Mouse (Mus musculus) natural killer cell, adult 2 months (primary cell): ENCODE measurements at regions not wholly inside any gene's neighbourhood (a gene's known extent, or its start where the extent isn't known, plus 50 kb on each side); places are given as distances from the start of the nearest gene placed in this dataset.
A peak's percentile ranks its signal among the peaks of the same experiment; 100 is the strongest.

Experiments
- DNase-seq, 2 experiments: peaks; one replicate each; pipeline ENCODE4 v3.0.0; 2022; ENCODE audit warnings: low spot score in 2 of 2

GRCm38 (mm10) chr5:103374162-103374561 is 50.8 kb upstream of the Ptpn13 start:
- DNase-seq: no peak

DNA sequence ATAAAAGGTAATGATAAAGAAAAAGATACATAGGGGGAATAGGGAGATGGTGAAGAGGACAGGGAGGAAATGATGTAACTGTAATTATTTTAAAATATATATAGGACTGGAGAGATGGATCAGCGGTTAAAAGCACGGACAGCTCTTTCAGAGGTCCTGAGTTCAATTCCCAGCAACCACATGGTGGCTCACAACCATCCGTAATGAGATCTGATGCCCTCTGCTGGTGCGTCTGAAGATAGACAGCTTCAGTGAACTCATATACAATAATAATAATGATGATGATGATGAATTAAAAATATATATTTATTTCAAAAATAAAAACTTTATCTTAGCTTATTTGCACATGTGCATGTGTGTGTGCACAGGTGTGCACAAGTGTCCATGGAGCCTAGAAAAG is 51.9 kb upstream of the Ptpn13 start:
- no peak for DNase-seq

DNA sequence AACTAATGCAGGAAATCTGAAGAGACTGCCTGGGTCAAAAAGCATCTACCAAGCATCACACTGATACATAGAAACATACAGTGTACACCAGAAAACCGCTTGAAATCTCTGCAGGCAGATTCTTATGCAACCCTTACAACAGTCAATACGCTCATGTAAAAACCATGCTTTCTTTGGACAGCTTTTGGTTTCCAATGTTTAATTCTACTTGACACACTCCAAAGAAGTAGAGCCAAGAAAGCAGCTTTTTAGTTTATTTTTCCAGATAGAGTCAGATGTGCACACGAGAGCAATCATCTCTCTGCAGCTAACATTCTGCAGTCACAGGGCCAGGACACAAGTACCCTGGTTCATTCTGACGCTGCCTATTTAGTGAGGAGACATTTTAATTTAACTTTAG is 54.5 kb upstream of the Ptpn13 start:
- no peak for DNase-seq

- DNase-seq: no peak
Observed at GRCm38 (mm10) chr5:103368993-103369392, 56.0 kb upstream of the Ptpn13 start.

DNA sequence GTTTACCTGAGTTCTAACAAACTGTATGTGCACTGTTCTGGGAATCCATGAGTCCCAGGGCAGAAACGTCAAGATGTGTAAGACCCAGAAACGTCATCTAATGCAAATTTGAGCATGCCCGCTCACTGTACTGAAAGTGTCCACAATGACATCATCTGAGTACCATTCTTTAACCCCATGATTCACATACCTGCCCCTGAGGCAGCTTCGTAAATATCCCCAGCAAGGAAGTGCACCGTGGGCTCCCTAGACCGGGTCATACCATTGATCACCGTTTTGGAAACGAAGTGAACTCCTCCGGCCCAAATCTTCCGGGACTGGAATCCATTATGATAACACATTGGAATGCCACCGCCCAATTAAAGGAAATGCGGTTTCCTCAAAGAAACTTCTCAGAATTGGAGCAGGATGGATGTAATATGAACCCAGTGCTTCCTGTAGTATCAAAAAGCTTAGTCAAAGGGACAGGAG is 57.8 kb upstream of the Ptpn13 start:
- DNase-seq: no peak

DNA sequence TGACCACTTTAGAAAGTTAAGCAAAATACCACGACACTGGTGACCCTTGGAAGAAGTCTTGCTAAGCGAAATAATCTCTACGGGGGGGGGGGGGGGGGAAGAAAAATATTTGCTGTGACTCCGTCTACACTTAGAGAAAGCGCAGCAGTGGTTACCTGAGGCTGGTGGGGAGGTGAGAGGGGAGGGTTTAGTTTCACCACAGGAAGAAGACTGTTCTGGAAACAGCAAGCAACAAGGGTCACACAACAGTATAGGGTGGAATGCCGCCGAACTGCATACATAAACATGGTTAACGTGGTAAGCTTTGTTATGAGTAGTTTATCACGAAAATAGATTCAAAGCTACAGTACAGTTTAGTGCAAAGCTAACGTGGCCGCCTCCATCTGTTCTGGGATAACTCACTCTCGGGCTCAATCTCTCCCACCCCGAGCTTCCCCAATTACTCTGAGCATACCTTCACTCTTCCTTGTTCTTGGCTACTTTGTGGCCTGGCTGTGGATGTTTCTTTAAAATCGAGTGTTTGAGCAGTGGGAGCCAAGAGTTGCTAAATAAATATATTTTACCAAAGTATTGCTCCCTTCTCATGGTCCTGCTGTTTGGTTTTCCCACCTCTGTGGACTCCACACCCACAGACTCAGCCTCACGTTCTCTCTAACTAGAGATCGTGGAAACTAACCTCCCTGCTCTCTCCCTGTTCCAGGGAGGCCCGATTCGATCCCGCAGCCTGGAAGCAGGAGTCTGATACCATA is 59.1 kb upstream of the Ptpn13 start:
- DNase-seq: no peak

- no peak for DNase-seq
Observed at GRCm38 (mm10) chr5:103364791-103365699, 59.9 kb upstream of the Ptpn13 start.

DNA sequence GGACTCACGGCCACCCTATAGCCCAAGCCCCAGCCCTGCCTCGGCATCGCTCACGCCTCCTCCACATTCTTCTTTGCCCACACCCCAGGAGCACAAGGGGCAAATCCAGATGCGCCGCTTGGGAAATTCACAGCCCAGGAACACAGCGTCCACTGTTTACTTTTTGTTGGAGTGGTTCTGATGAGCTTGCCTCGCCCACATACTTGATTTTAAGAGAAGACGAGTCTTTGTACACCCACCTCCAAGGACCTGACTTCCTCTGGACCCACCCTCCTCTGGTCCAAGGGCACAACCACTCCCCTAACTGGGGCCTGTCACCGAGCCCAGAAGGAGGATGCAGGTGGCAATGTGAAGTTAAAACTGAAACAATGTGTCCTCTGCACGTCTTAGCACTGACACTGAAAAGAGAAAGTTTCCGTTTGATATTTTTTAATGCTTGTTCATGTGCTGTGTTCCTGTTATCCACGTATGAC is 64.2 kb upstream of the Ptpn13 start:
- DNase-seq: peak in 1 of 2 experiments; percentile 4

DNA sequence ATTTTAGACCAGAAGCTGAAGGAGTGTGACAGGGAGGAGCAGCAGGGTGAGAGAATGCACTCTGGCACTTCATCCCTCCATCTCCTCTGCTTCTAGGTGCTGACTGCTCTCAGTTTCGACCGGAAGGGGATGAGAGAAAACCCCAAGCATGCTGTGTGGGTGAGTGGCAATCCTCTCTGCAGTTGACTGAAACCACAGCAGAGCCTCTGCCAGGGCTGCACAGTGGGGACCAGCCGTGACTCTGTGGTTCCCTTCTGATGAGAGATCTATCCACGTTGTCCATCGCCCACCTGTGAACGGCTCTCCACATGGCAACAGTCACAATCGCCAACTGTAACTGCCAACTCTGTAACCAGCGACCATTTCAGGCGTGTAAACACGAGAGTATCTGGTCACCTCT is 64.6 kb upstream of the Ptpn13 start:
- DNase-seq: peak; percentile 21 to 44

GRCm38 (mm10) chr5:103357558-103357957 is 67.4 kb upstream of the Ptpn13 start:
- no peak for DNase-seq

DNA sequence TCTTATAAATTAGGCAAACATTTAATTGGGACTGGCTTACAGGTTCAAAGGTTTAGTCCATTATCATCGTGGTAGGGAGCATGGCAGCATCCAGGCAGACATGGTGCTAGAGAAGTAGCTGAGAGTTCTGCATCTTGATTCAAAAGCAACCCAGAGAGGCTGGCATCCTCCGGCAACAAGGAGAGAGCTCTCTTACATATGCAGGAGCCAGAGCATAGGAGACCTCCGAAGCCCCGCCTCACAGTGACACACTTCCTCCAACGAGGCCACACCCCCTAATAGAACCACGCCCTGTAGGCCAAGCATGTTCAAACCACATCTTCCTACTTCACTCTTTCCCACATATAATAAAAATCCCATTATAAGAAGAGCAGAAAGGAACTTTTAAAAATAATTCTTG is 68.5 kb upstream of the Ptpn13 start:
- DNase-seq: no peak

DNA sequence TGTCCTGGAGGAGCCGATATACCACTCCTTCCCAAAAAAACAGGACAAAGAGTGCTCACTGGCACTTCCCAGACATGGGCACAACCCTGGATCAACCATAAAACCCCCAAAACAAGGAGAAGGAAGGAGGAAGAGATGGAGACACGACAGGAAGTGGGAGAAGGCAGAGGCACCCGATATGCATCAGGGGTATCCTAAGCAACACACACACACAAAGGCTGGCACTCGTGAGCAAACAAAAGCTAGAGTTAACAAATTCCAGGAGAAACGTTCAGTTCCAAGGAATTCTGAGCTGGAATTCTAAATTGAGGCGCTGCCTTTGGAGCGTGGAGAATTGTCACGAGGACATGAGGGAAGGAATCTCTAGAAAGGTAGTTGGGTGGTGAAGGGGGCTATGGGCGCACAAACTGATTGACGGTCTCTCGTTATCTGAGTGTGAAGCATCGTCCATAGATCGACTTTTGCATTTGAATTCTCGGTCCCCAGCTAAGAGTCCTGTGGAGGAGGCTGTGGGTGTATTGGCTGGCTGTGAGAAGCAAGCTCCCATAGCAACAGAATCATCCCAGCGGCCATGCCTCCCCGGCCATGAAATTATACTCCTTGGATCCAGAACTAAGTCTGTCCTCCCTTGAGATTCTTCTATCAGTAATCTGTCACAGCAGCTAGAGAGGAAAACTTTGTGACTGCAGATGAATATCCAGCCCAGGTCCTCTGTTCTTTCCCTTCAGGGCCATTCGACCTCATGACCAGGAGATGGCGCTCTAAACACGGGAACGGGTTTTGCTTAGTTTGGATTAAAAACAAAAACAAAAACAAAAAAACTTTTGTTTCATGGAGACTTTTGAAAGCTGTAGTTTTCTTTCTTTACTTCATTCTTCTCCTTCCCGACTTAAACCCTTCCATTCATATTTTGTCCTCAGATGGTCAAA is 69.4 kb upstream of the Ptpn13 start:
- DNase-seq: peak; percentile 26 to 32

DNA sequence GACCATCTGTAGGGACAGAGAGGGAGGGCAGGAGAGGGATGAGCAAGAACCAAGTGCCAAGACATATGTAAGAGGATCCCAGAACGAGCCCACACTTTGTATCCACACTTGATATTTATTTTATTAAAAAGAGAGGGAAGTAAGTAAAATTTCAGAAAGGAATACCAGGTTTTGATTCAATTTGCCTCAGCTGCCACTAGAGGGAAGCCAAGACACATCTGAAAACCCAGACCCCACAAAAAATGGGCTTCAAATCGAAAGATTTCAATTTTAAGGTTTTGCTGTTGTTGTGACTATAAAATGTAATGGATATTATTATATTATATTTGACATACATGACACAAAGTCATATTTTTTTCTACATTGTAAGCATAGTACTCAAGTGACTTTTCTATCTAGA is 81.1 kb upstream of the Ptpn13 start:
- DNase-seq: no peak

DNA sequence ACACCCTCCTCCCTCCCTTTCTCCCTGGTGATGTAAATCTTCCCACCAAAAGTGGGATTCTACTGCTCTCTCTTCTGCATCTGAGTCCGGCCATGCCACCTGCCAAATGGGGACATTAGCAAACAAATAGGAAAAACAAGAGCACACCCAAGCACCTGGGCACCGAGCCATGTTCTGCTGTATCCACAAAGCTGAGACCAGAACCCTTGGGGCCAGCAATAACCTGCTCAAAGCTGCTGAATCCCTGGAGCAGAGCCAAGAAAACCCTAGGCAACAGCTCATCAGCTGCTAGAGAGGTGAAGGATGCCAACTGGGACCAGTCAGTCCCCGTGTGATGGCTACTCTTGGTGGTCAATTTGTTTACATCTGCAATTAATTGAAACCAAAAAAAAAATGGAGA is 83.5 kb upstream of the Ptpn13 start:
- DNase-seq: no peak

GRCm38 (mm10) chr5:103340626-103341025 is 84.4 kb upstream of the Ptpn13 start:
- DNase-seq: no peak

GRCm38 (mm10) chr5:103336689-103337490 is 88.1 kb upstream of the Ptpn13 start:
- no peak for DNase-seq

- no peak for DNase-seq
Observed at GRCm38 (mm10) chr5:103335916-103336688, 88.9 kb upstream of the Ptpn13 start.

DNA sequence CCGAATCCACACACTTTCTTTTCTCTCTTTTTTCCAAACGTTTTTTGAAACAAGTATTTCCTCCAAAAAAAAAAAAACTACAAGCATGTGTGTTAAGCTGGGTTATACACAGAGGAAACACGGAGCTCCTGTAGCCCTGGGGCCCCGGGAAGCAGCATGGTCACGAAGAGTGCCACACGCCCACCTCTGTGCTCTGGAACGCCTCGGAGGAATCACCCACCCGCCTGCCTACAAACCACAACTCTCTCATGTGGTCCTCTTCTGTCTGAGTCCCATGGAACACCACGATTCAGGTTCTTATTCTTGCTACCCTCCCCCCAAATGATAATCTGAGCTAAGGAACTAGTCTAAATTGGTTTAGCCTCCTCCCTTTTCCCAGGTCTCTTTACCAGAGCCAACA is 98.6 kb upstream of the Ptpn13 start:
- no peak for DNase-seq

- no peak for DNase-seq
Observed at GRCm38 (mm10) chr5:103320341-103320740, 104.7 kb upstream of the Ptpn13 start.
